Mouse (Mus musculus): ENCODE measurements at regions not wholly inside any gene's neighbourhood (a gene's known extent, or its start where the extent isn't known, plus 50 kb on each side); places are given as distances from the start of the nearest gene placed in this dataset.

GRCm38 (mm10) chr8:109250551-109250950 is 243.3 kb upstream of the Pmfbp1 start:
- H3K9me3 ChIP-seq (ENCODE audit: control insufficient read depth): no peaks in the 10 kb centered on the region
- no peak for ATAC-seq
- H3K27ac ChIP-seq (ENCODE audit: low read depth, low read length): no peak overlapping the region
- no peak overlapping the region for H3K4me3 ChIP-seq (ENCODE audit: low read depth, low read length)
- WGBS: 78% methylated on average over 8 of the region's 8 CpGs
- H3K4me2 ChIP-seq (replicated peaks; ENCODE audit: low read depth): no peak overlapping the region
- no peak for TF ChIP-seq CTCF (IDR thresholded peaks at IDR 0.05; ENCODE audit: low read depth)
- H3K4me1 ChIP-seq (replicated peaks; ENCODE audit: control insufficient read depth, insufficient read depth, low read length): no peaks in the 10 kb centered on the region
- no peaks in the 10 kb centered on the region for H3K27me3 ChIP-seq (replicated peaks; ENCODE audit: control insufficient read depth, insufficient read depth, low read length)
- H3K9ac ChIP-seq (ENCODE audit: low read depth, low read length): no peak overlapping the region
- no peaks in the 10 kb centered on the region for H3K36me3 ChIP-seq (ENCODE audit: control insufficient read depth, insufficient read depth)

- Histone ChIP-seq H3K4me1 (replicated peaks; ENCODE audit: control insufficient read depth, insufficient read depth, low read length) (no peaks in the 10 kb centered on the region), H3K4me2 (replicated peaks; ENCODE audit: low read depth) (no peak overlapping the region), H3K27ac (ENCODE audit: low read depth, low read length) (no peak overlapping the region), H3K9me3 (ENCODE audit: control insufficient read depth) (no peaks in the 10 kb centered on the region), H3K27me3 (replicated peaks; ENCODE audit: control insufficient read depth, insufficient read depth, low read length) (no peaks in the 10 kb centered on the region), H3K36me3 (ENCODE audit: control insufficient read depth, insufficient read depth) (no peaks in the 10 kb centered on the region), H3K9ac (ENCODE audit: low read depth, low read length) (no peak overlapping the region), H3K4me3 (ENCODE audit: low read depth, low read length) (no peak overlapping the region)
- WGBS: 75% methylated on average over 24 of the region's 24 CpGs
- TF ChIP-seq CTCF (IDR thresholded peaks at IDR 0.05; ENCODE audit: low read depth): no peak
- no peak for ATAC-seq
Measured at GRCm38 (mm10) chr8:109251360-109251798, 242.4 kb upstream of the Pmfbp1 start.

GRCm38 (mm10) chr8:109252404-109252803 is 241.4 kb upstream of the Pmfbp1 start:
- Histone ChIP-seq H3K36me3 (ENCODE audit: control insufficient read depth, insufficient read depth) (no peaks in the 10 kb centered on the region), H3K4me1 (replicated peaks; ENCODE audit: control insufficient read depth, insufficient read depth, low read length) (no peaks in the 10 kb centered on the region), H3K27ac (ENCODE audit: low read depth, low read length) (no peak overlapping the region), H3K4me2 (replicated peaks; ENCODE audit: low read depth) (no peak overlapping the region), H3K4me3 (ENCODE audit: low read depth, low read length) (no peak overlapping the region), H3K27me3 (replicated peaks; ENCODE audit: control insufficient read depth, insufficient read depth, low read length) (no peaks in the 10 kb centered on the region), H3K9ac (ENCODE audit: low read depth, low read length) (no peak overlapping the region), H3K9me3 (ENCODE audit: control insufficient read depth) (no peaks in the 10 kb centered on the region)
- TF ChIP-seq CTCF (IDR thresholded peaks at IDR 0.05; ENCODE audit: low read depth): no peak
- WGBS: 78% methylated on average over 4 of the region's 4 CpGs
- ATAC-seq: no peak

- 16% methylated on average over 5 of the region's 5 CpGs for WGBS
- peak; percentile 77 for TF ChIP-seq CTCF (IDR thresholded peaks at IDR 0.05; ENCODE audit: low read depth)
Measured at GRCm38 (mm10) chr8:109279129-109279528, 214.7 kb upstream of the Pmfbp1 start.

GRCm38 (mm10) chr8:109280540-109280939 is 213.3 kb upstream of the Pmfbp1 start:
- no peak for TF ChIP-seq CTCF (IDR thresholded peaks at IDR 0.05; ENCODE audit: low read depth)
- no peak for ATAC-seq
- no peaks in the 10 kb centered on the region for H3K36me3 ChIP-seq (ENCODE audit: control insufficient read depth, insufficient read depth)
- H3K4me3 ChIP-seq (ENCODE audit: low read depth, low read length): no peak overlapping the region
- H3K4me2 ChIP-seq (replicated peaks; ENCODE audit: low read depth): no peak overlapping the region
- H3K4me1 ChIP-seq (replicated peaks; ENCODE audit: control insufficient read depth, insufficient read depth, low read length): no peaks in the 10 kb centered on the region
- no peak overlapping the region for H3K9ac ChIP-seq (ENCODE audit: low read depth, low read length)
- 85% methylated on average over 2 of the region's 2 CpGs for WGBS
- H3K27ac ChIP-seq (ENCODE audit: low read depth, low read length): no peak overlapping the region
- no peaks in the 10 kb centered on the region for H3K27me3 ChIP-seq (replicated peaks; ENCODE audit: control insufficient read depth, insufficient read depth, low read length)
- no peaks in the 10 kb centered on the region for H3K9me3 ChIP-seq (ENCODE audit: control insufficient read depth)

More at GRCm38 (mm10) chr8:109279129-109279528, 214.7 kb upstream of the Pmfbp1 start:
- H3K4me3 ChIP-seq (ENCODE audit: low read depth, low read length): no peak overlapping the region
- H3K27me3 ChIP-seq (replicated peaks; ENCODE audit: control insufficient read depth, insufficient read depth, low read length): no peaks in the 10 kb centered on the region
- ATAC-seq: no peak
- H3K9me3 ChIP-seq (ENCODE audit: control insufficient read depth): no peaks in the 10 kb centered on the region
- no peaks in the 10 kb centered on the region for H3K4me1 ChIP-seq (replicated peaks; ENCODE audit: control insufficient read depth, insufficient read depth, low read length)
- no peaks in the 10 kb centered on the region for H3K36me3 ChIP-seq (ENCODE audit: control insufficient read depth, insufficient read depth)
- H3K9ac ChIP-seq (ENCODE audit: low read depth, low read length): no peak overlapping the region
- no peak overlapping the region for H3K4me2 ChIP-seq (replicated peaks; ENCODE audit: low read depth)
- H3K27ac ChIP-seq (ENCODE audit: low read depth, low read length): no peak overlapping the region

- no peaks in the 10 kb centered on the region for H3K4me1 ChIP-seq (replicated peaks; ENCODE audit: control insufficient read depth, insufficient read depth, low read length)
- H3K36me3 ChIP-seq (ENCODE audit: control insufficient read depth, insufficient read depth): no peaks in the 10 kb centered on the region
- no peak overlapping the region for H3K4me3 ChIP-seq (ENCODE audit: low read depth, low read length)
- TF ChIP-seq CTCF (IDR thresholded peaks at IDR 0.05; ENCODE audit: low read depth): no peak
- H3K9ac ChIP-seq (ENCODE audit: low read depth, low read length): no peak overlapping the region
- no peak for ATAC-seq
- no peaks in the 10 kb centered on the region for H3K27me3 ChIP-seq (replicated peaks; ENCODE audit: control insufficient read depth, insufficient read depth, low read length)
- no peaks in the 10 kb centered on the region for H3K9me3 ChIP-seq (ENCODE audit: control insufficient read depth)
- H3K4me2 ChIP-seq (replicated peaks; ENCODE audit: low read depth): no peak overlapping the region; the same call in 1 of the 2 replicates
- no peak overlapping the region for H3K27ac ChIP-seq (ENCODE audit: low read depth, low read length)
- 60% methylated on average over 10 of the region's 10 CpGs for WGBS
Measured at GRCm38 (mm10) chr8:109281598-109281997, 212.2 kb upstream of the Pmfbp1 start.

All from intestine, postnatal 0 days (tissue).